Mouse (Mus musculus) gastrocnemius, adult 18-20 months (tissue): ENCODE results near the gene Btg4. TPM values are rescaled to one million over a fixed set of nuclear protein-coding genes. Genes with fewer than 3 reads are reported as not detected.
A peak's percentile ranks its signal among the peaks of the same experiment; 100 is the strongest.

ENCODE experiments used
- DNase-seq: peaks from one replicate; pipeline ENCODE4 v3.0.0; 2021; ENCODE audit warnings: low spot score
- long read RNA-seq, 2 experiments: library from polyadenylated mRNA; stranded (forward); transcript quantifications; one replicate each; pipeline ENCODE4 v2.0.0; 2021
- total RNA-seq, 2 experiments: library from RNA; stranded (reverse); gene quantifications; 2 replicates each; pipeline ENCODE4 v1.2.3; 2021

Btg4 gene
- not detected for total RNA-seq
- long read RNA-seq, experiment 1: 0 reads
- long read RNA-seq, experiment 2: 0 reads

GRCm38 (mm10) chr9:51060601-51061000 lies at the start of gene Btg4:
Gene Btg4 (plus strand): TSS chr9:51060901.
- DNase-seq: no peak

- no peak for DNase-seq
Observed at GRCm38 (mm10) chr9:51013644-51014043, 47.1 kb upstream of the Btg4 start.

- DNase-seq: no peak
Observed at GRCm38 (mm10) chr9:51015732-51016131, 45.0 kb upstream of the Btg4 start.

GRCm38 (mm10) chr9:51019670-51020069 lies 41.0 kb upstream of the Btg4 start:
- no peak for DNase-seq

GRCm38 (mm10) chr9:51020351-51020750 lies 40.4 kb upstream of the Btg4 start:
- no peak for DNase-seq

- no peak for DNase-seq
Observed at GRCm38 (mm10) chr9:51021123-51021795, 39.4 kb upstream of the Btg4 start.

- DNase-seq: no peak
Observed at GRCm38 (mm10) chr9:51026952-51027351, 33.7 kb upstream of the Btg4 start.

- DNase-seq: no peak
Observed at GRCm38 (mm10) chr9:51030147-51030546, 30.6 kb upstream of the Btg4 start.

- DNase-seq: no peak
Observed at GRCm38 (mm10) chr9:51031603-51032002, 29.1 kb upstream of the Btg4 start.

GRCm38 (mm10) chr9:51032291-51032690 lies 28.4 kb upstream of the Btg4 start:
- DNase-seq: no peak

GRCm38 (mm10) chr9:51032785-51033529 lies 27.7 kb upstream of the Btg4 start:
- DNase-seq: no peak

- no peak for DNase-seq
Observed at GRCm38 (mm10) chr9:51041491-51041980, 19.2 kb upstream of the Btg4 start.

- no peak for DNase-seq
Observed at GRCm38 (mm10) chr9:51042136-51042535, 18.6 kb upstream of the Btg4 start.

GRCm38 (mm10) chr9:51052180-51052579 lies 8.5 kb upstream of the Btg4 start:
- DNase-seq: no peak

GRCm38 (mm10) chr9:51056360-51057324 lies 4.1 kb upstream of the Btg4 start:
- peak; percentile 7 for DNase-seq

GRCm38 (mm10) chr9:51058951-51059521 lies 1.7 kb upstream of the Btg4 start:
- no peak for DNase-seq

GRCm38 (mm10) chr9:51068202-51068601 lies 7.5 kb downstream of the Btg4 start:
- DNase-seq: no peak

- DNase-seq: no peak
Observed at GRCm38 (mm10) chr9:51070801-51071200, 10.1 kb downstream of the Btg4 start.

GRCm38 (mm10) chr9:51075780-51076179 lies 15.1 kb downstream of the Btg4 start:
- DNase-seq: no peak

- peak; percentile 6 for DNase-seq
Observed at GRCm38 (mm10) chr9:51076300-51076978, 15.7 kb downstream of the Btg4 start.

GRCm38 (mm10) chr9:51076979-51077315 lies 16.2 kb downstream of the Btg4 start, which contains the start of gene Layn:
Gene Layn (minus strand): TSS chr9:51077094.
- DNase-seq: peak; percentile 74
